In genomic region chr14:20379753-20380430, GRCm38 (mm10) we compare ENCODE assay signal across 1 mouse cellular context.
A peak's percentile ranks its signal among the peaks of the same experiment; 100 is the strongest.
TF ChIP-seq lines count a peak whose summit lies in the region.

No protein-coding gene starts in this region.

TF ChIP-seq in CH12.LX, 34 proteins besides CTCF, POLR2A, EP300 and RAD21 (continued from another document):
- TF ChIP-seq IRF4 (IDR thresholded peaks at IDR 0.05; ENCODE audit: low read depth, low read length) = peak; percentile 47; the same call in 1 of the 2 replicates
